Mouse (Mus musculus): ENCODE measurements around the gene Alpl. TPM values are rescaled to one million over a fixed set of nuclear protein-coding genes. Genes with fewer than 3 reads are reported as not detected.
A peak's percentile ranks its signal among the peaks of the same experiment; 100 is the strongest.

Alpl gene
- polyA plus RNA-seq, 1 experiment from 2014 or later = 2.9 TPM

DNA sequence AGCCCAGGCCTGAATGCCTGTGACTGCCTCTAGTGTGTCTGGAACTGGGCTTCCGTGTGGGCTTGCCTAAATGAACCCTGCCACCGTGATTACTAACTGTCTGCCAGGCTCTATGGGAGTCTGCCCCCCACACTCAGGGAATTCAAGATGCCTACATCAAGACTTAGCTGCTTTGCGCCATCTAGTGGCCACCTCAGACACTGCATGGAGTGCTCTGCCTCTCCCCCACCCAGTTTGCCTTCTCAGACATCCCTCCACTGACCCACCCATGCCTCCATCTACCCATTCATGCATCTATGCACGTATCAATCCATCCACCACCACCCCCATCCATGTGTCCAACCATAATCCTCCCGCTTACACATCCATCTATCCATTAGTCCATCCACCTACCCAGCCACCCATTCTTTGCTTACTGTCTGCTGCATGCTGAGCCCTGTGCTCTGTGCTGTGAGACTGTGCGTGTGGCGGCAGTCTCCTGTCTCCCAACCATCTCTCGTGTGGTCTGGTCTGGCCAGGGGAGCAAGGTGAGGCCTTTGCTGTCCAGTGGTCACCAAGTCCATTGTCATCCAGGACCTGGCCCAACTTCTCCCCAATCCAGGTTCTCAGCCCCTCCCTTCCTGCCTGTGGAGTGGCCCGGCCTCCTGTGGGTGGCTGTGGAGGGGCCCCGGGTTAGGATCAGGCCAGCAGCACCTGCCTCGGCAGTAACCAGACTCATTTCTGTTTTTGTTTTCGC is 73.3 kb downstream of the Alpl start:
- Histone ChIP-seq H3K4me3 (ENCODE audit: low read depth, low read length) (no peak overlapping the region), H3K9ac (ENCODE audit: low read length) (no peak overlapping the region), H3K27me3 (ENCODE audit: control insufficient read depth, insufficient read depth, low read length) (0 out of 2 replicates have a peak, but pooled peaks cover 8% of the 10 kb centered on the region), H3K27ac (replicated peaks; ENCODE audit: low read depth, low read length) (no peak overlapping the region), H3K4me2 (ENCODE audit: low read depth, severe bottlenecking) (no peak overlapping the region; the same call in none of the 2 replicates), H3K9me3 (ENCODE audit: control insufficient read depth, low read length) (no peaks in the 10 kb centered on the region), H3K4me1 (ENCODE audit: control insufficient read depth, insufficient read depth, low read length) (peaks cover 25% of the 10 kb centered on the region), H3K36me3 (ENCODE audit: control insufficient read depth, insufficient read depth, low read length) (no peaks in the 10 kb centered on the region)
- DNase-seq (ENCODE audit: low spot score) = peak; percentile 86
- WGBS = 19% methylated on average over 12 of the region's 12 CpGs
- no peak for ATAC-seq (ENCODE audit: insufficient number of reproducible peaks, low FRiP score, low TSS enrichment, low read depth)

DNA sequence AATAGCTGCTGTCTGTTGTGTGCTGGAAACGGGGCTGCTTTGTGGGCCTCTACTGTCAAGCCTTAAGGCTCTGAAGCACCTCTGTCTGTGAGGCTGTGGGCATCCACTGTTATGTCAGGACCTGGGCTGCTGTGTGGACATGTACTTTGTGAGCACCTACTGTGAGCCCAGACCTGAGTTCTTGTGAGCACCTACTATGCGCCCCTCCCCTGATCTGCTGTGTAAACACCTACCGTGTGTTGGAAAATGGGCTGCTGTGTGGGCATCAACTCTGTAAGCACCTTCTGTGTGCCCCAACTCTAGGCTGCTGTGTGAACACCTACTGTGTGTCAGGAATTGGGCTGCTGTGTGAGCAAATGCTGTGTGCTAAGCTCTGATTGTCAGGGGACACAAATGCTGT is 74.0 kb downstream of the Alpl start:
- H3K36me3 ChIP-seq (ENCODE audit: control insufficient read depth, insufficient read depth, low read length) = no peaks in the 10 kb centered on the region
- peaks cover 20% of the 10 kb centered on the region for H3K4me1 ChIP-seq (ENCODE audit: control insufficient read depth, insufficient read depth, low read length)
- H3K9me3 ChIP-seq (ENCODE audit: control insufficient read depth, low read length) = no peaks in the 10 kb centered on the region
- no peak overlapping the region for H3K9ac ChIP-seq (ENCODE audit: low read length)
- H3K4me3 ChIP-seq (ENCODE audit: low read depth, low read length) = no peak overlapping the region
- H3K4me2 ChIP-seq (ENCODE audit: low read depth, severe bottlenecking) = no peak overlapping the region
- no peak for ATAC-seq (ENCODE audit: insufficient number of reproducible peaks, low FRiP score, low TSS enrichment, low read depth)
- 83% methylated on average over 3 of the region's 3 CpGs for WGBS
- H3K27ac ChIP-seq (replicated peaks; ENCODE audit: low read depth, low read length) = no peak overlapping the region
- DNase-seq (ENCODE audit: low spot score) = no peak
- H3K27me3 ChIP-seq (ENCODE audit: control insufficient read depth, insufficient read depth, low read length) = 0 out of 2 replicates have a peak, but pooled peaks cover 8% of the 10 kb centered on the region

DNA sequence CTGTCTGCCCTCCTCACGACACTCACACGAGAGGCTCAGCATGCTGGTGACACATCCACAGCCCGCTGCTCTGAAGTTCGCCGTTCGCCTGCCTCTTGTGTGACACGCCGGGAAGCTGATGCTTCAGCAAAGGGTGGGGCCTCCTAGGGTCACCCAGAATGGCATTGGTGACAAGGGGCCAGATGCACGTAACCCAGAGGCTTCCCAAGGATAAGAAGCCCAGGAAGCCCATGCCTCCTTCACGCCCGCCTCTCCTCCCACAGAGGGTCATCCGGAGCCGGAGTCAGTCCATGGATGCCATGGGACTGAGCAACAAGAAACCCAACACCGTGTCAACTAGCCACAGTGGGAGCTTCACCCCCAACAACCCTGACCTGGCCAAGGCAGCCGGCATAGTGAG is 74.6 kb downstream of the Alpl start:
- 0 out of 2 replicates have a peak, but pooled peaks cover 8% of the 10 kb centered on the region for H3K27me3 ChIP-seq (ENCODE audit: control insufficient read depth, insufficient read depth, low read length)
- H3K27ac ChIP-seq (replicated peaks; ENCODE audit: low read depth, low read length) = no peak overlapping the region
- peaks cover 18% of the 10 kb centered on the region for H3K4me1 ChIP-seq (ENCODE audit: control insufficient read depth, insufficient read depth, low read length)
- H3K9me3 ChIP-seq (ENCODE audit: control insufficient read depth, low read length) = no peaks in the 10 kb centered on the region
- H3K36me3 ChIP-seq (ENCODE audit: control insufficient read depth, insufficient read depth, low read length) = no peaks in the 10 kb centered on the region
- DNase-seq (ENCODE audit: low spot score) (no peak), ATAC-seq (ENCODE audit: insufficient number of reproducible peaks, low FRiP score, low TSS enrichment, low read depth) (no peak)
- H3K9ac ChIP-seq (ENCODE audit: low read length) = no peak overlapping the region
- H3K4me3 ChIP-seq (ENCODE audit: low read depth, low read length) = no peak overlapping the region
- WGBS = 90% methylated on average over 15 of the region's 15 CpGs
- H3K4me2 ChIP-seq (ENCODE audit: low read depth, severe bottlenecking) = no peak overlapping the region

DNA sequence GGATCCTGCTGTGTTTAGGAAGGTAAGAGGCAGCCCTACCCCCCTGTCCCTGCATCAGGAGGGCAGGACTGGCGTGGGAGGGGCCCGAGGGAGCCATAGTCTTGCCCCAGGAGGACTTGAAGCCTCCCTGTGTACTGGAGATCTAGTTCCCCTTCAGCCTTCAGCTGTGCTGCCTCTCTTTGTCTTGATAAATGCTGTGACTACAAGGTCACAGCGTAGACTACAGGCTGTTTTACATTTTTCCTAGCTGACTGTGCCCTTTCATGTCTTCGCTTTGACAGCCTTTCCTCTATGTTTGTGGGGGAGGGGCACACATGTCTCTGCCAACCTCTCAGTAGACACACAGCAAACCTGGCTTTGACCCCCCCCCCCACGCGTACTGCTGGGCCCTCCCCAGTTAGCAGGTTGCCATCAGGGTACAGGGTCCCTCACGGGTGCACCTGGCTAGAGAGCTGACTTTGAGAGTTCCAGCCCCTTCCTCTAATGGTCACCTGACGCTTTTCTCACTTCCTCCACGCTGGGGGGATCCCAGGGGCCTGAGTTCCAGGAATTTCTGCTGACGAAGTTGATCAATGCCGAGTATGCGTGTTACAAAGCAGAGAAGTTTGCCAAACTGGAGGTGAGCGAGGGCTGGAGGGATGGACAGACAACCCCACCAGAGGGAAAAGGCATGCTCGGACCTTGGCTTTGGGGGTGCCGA is 76.7 kb downstream of the Alpl start:
- Histone ChIP-seq H3K27ac (replicated peaks; ENCODE audit: low read depth, low read length) (no peak overlapping the region), H3K27me3 (ENCODE audit: control insufficient read depth, insufficient read depth, low read length) (0 out of 2 replicates have a peak, but pooled peaks cover 8% of the 10 kb centered on the region), H3K4me1 (ENCODE audit: control insufficient read depth, insufficient read depth, low read length) (peaks cover 17% of the 10 kb centered on the region), H3K4me2 (ENCODE audit: low read depth, severe bottlenecking) (peak overlapping the region; percentile 3; the same call in 1 of the 2 replicates), H3K9me3 (ENCODE audit: control insufficient read depth, low read length) (no peaks in the 10 kb centered on the region), H3K36me3 (ENCODE audit: control insufficient read depth, insufficient read depth, low read length) (no peaks in the 10 kb centered on the region), H3K9ac (ENCODE audit: low read length) (no peak overlapping the region), H3K4me3 (ENCODE audit: low read depth, low read length) (no peak overlapping the region)
- ATAC-seq (ENCODE audit: insufficient number of reproducible peaks, low FRiP score, low TSS enrichment, low read depth) = no peak
- WGBS = 27% methylated on average over 15 of the region's 15 CpGs
- DNase-seq (ENCODE audit: low spot score) = no peak

DNA sequence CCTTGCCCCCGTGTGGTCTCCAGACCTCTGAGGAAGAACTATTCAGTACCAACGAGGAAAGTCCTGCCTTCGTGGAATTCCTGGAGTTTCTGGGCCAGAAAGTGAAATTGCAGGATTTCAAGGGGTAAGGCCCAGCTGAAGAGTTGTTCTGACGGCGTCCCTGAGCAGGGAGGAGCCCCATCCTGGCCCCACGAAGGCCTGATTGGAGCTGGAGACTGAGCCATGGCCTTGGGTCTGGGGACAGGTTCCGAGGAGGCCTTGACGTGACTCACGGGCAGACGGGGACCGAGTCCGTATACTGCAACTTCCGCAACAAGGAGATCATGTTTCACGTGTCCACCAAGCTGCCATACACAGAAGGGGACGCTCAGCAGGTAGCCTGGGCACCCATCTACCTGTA is 78.5 kb downstream of the Alpl start:
- H3K27ac ChIP-seq (replicated peaks; ENCODE audit: low read depth, low read length) = no peak overlapping the region

DNA sequence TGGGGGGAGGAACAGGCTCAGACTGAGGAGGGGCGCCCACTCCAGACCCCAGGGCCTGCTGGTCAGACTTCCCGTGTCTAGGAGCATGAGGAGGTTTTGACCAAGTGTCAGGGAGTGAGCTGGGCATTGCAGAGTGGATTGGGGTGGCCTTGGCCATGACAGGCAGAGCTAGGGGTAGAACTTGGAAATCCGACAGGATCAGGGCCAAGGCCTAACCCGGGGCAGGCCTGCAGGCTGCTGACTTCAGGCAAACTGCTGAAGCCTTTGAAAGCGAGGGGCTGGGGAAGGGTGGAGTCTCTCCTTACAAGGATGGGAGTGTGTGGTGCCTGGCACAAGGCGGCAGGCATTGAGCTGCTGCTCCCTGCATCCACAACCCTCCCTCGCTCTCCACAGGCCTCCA is 79.2 kb downstream of the Alpl start:
- Histone ChIP-seq H3K4me2 (ENCODE audit: low read depth, severe bottlenecking) (no peak overlapping the region), H3K9me3 (ENCODE audit: control insufficient read depth, low read length) (no peaks in the 10 kb centered on the region), H3K27me3 (ENCODE audit: control insufficient read depth, insufficient read depth, low read length) (0 out of 2 replicates have a peak, but pooled peaks cover 4% of the 10 kb centered on the region), H3K27ac (replicated peaks; ENCODE audit: low read depth, low read length) (no peak overlapping the region), H3K36me3 (ENCODE audit: control insufficient read depth, insufficient read depth, low read length) (no peaks in the 10 kb centered on the region), H3K4me1 (ENCODE audit: control insufficient read depth, insufficient read depth, low read length) (peaks cover 11% of the 10 kb centered on the region), H3K9ac (ENCODE audit: low read length) (no peak overlapping the region), H3K4me3 (ENCODE audit: low read depth, low read length) (no peak overlapping the region)
- WGBS = 54% methylated on average over 7 of the region's 7 CpGs
- DNase-seq (ENCODE audit: low spot score) (no peak), ATAC-seq (ENCODE audit: insufficient number of reproducible peaks, low FRiP score, low TSS enrichment, low read depth) (no peak)

More for the DNA sequence above, 78.5 kb downstream of the Alpl start:
- WGBS = 65% methylated on average over 15 of the region's 15 CpGs
- peaks cover 11% of the 10 kb centered on the region for H3K4me1 ChIP-seq (ENCODE audit: control insufficient read depth, insufficient read depth, low read length)
- H3K9me3 ChIP-seq (ENCODE audit: control insufficient read depth, low read length) = no peaks in the 10 kb centered on the region
- H3K9ac ChIP-seq (ENCODE audit: low read length) = no peak overlapping the region
- DNase-seq (ENCODE audit: low spot score) (no peak), ATAC-seq (ENCODE audit: insufficient number of reproducible peaks, low FRiP score, low TSS enrichment, low read depth) (no peak)
- H3K4me3 ChIP-seq (ENCODE audit: low read depth, low read length) = no peak overlapping the region
- no peaks in the 10 kb centered on the region for H3K36me3 ChIP-seq (ENCODE audit: control insufficient read depth, insufficient read depth, low read length)
- H3K4me2 ChIP-seq (ENCODE audit: low read depth, severe bottlenecking) = no peak overlapping the region
- H3K27me3 ChIP-seq (ENCODE audit: control insufficient read depth, insufficient read depth, low read length) = 0 out of 2 replicates have a peak, but pooled peaks cover 4% of the 10 kb centered on the region

DNA sequence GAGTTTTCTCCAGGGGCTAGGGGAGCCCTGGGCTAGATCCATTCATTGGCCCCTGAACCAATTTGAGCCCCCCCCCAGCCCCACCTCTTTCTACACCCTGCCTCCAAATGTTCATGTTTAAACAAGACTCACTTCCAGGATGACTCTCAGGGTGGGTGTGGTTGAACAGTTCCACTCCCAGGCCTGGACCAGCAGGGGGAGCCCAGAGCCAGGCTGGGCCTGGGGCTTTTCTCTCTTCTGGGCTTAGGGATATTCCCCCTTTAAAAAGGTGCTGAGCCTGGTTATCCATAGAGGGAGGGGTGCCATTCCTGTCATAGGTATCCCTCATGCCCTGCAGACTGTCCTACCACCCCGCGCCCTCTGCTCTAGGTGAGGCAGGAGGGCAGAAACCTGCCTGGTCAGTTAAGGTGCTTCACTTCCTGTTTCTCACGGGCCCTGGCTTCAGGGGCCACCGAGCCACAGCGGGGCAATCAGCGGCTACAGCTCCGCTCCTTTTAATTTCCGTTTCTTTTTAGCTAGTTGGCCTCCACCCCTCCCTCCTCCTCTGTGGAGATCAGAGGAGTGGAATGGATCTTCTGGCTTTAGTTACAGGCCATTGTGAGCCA is 82.1 kb downstream of the Alpl start:
- ATAC-seq (ENCODE audit: insufficient number of reproducible peaks, low FRiP score, low TSS enrichment, low read depth) = no peak

GRCm38 (mm10) chr4:137712963-137713362 is 83.2 kb downstream of the Alpl start:
- Histone ChIP-seq H3K9ac (ENCODE audit: low read length) (no peak overlapping the region), H3K4me1 (ENCODE audit: control insufficient read depth, insufficient read depth, low read length) (peaks cover under 1% of the 10 kb centered on the region; the same call in 1 of the 2 replicates), H3K4me3 (ENCODE audit: low read depth, low read length) (no peak overlapping the region), H3K27ac (replicated peaks; ENCODE audit: low read depth, low read length) (no peak overlapping the region), H3K27me3 (ENCODE audit: control insufficient read depth, insufficient read depth, low read length) (peaks cover 2% of the 10 kb centered on the region; the same call in 1 of the 2 replicates), H3K36me3 (ENCODE audit: control insufficient read depth, insufficient read depth, low read length) (no peaks in the 10 kb centered on the region), H3K4me2 (ENCODE audit: low read depth, severe bottlenecking) (no peak overlapping the region), H3K9me3 (ENCODE audit: control insufficient read depth, low read length) (no peaks in the 10 kb centered on the region)
- 86% methylated on average over 13 of the region's 13 CpGs for WGBS
- ATAC-seq (ENCODE audit: insufficient number of reproducible peaks, low FRiP score, low TSS enrichment, low read depth) (no peak), DNase-seq (ENCODE audit: low spot score) (no peak)

More for the DNA sequence above, 82.1 kb downstream of the Alpl start:
- peaks cover 4% of the 10 kb centered on the region for H3K4me1 ChIP-seq (ENCODE audit: control insufficient read depth, insufficient read depth, low read length)
- H3K4me2 ChIP-seq (ENCODE audit: low read depth, severe bottlenecking) = no peak overlapping the region
- WGBS = 28% methylated on average over 8 of the region's 8 CpGs
- H3K27ac ChIP-seq (replicated peaks; ENCODE audit: low read depth, low read length) = no peak overlapping the region
- H3K27me3 ChIP-seq (ENCODE audit: control insufficient read depth, insufficient read depth, low read length) = no peaks in the 10 kb centered on the region
- H3K9ac ChIP-seq (ENCODE audit: low read length) = no peak overlapping the region
- peak; percentile 41 for DNase-seq (ENCODE audit: low spot score)
- no peaks in the 10 kb centered on the region for H3K9me3 ChIP-seq (ENCODE audit: control insufficient read depth, low read length)
- H3K36me3 ChIP-seq (ENCODE audit: control insufficient read depth, insufficient read depth, low read length) = no peaks in the 10 kb centered on the region
- no peak overlapping the region for H3K4me3 ChIP-seq (ENCODE audit: low read depth, low read length)
